Mouse (Mus musculus) T-helper 1 cell (primary cell): Measurements from ENCODE around the gene Trim54.

Experiments
- in situ Hi-C: fragments of 300-600 bp; cut with MboI, MseI; formaldehyde crosslinking; loops from one replicate; pipeline ENCODE4 v1.15.1; 2025; ENCODE audit warnings: high pct_unique_total_duplicates

Trim54 gene

GRCm38 (mm10) chr5:31181183-31181770, 64.8 kb downstream of the Trim54 start:
- in situ Hi-C loops: no loop called here

GRCm38 (mm10) chr5:31183678-31184077, 67.2 kb downstream of the Trim54 start:
- in situ Hi-C loops: no loop called here
